Mouse (Mus musculus) spleen, postnatal 4 days (tissue): ENCODE results near the gene Klhdc7b.

ENCODE experiments used
- DNase-seq, 2 experiments: peaks; one replicate each; pipeline ENCODE4 v3.0.0; 2022; ENCODE audit warnings: low spot score in 2 of 2

The Klhdc7b gene

DNA sequence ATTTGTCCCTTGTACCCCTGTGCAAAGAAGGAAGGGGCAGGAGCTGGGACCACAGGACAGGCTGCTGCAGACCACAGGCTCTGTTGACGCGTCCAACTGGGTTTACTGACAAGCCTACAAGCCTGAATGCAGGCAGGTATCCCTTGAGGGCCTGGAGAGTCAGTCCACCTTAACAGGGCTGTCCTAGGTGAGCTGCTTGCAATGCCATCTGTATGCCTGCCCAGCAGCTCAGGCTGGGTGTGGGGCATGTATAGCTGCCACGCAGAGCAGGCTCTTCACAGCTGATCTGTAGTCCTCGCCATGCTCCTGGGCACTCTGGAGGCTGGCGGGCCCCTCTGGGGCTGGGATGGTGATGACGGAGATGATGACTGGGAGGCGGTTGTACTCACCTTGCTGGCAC is at the start of gene Klhdc7b:
Gene Klhdc7b (plus strand): TSS at position 301 of the 400 bp plus-strand sequence.
- no peak for DNase-seq

DNA sequence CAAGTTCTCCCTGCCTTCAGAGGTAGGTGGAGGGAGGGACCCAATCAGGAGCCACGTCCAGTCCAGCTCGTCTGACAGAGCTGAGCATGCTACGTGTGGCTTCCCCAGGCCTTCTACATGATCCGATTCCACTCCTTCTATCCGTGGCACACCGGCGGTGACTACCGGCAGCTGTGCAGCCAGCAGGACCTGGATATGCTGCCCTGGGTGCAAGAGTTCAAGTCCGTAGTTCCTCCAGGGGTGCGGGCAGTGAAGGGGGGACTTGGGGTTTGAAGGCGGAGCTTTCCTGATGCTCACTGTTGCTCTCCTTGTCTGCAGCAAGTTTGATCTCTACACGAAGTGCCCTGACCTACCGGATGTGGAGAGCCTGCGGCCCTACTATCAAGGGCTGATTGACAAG is 48.3 kb upstream of the Klhdc7b start:
- DNase-seq: no peak

- no peak for DNase-seq
Measured at GRCm38 (mm10) chr15:89339696-89340095, 45.0 kb upstream of the Klhdc7b start.

DNA sequence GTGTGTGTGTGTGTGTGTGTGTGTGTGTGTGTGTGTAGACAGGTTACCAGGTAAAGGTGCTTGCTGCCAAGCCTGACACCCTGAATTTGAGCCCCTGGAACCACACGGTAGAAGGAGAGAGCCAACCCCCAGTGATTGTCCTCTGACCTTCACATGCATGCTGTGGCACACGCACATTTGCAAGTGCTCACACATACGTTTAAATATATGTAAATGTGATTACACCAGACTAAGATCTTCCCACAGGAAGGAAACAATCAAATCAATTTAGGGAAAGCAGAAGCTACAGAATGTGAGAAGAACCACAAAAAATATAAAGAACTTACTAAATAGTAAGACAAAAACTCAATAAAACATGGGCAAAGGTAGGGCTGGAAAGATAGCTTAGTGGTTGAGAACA is 44.6 kb upstream of the Klhdc7b start:
- DNase-seq: no peak

- no peak for DNase-seq
Measured at GRCm38 (mm10) chr15:89341678-89342077, 43.0 kb upstream of the Klhdc7b start.

DNA sequence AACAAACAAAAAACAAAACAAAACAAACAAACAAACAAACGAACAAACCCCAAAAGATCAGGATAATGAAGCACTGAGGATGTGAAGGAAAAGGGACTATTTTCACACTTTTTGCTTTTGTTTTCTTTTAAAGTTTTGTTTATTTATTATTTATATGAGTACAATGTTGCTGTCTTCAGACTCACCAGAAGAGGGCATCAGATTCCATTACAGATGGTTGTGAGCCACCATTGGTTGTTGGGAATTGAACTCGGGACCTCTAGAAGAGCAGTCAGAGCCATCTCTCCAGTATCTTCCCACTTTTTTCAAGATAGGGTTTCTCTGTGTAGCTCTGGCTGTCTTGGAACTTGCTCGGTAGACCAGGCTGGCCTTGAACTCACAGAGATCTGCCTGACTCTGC is 41.4 kb upstream of the Klhdc7b start:
- DNase-seq: no peak

- DNase-seq: no peak
Measured at GRCm38 (mm10) chr15:89350447-89350846, 34.3 kb upstream of the Klhdc7b start.

DNA sequence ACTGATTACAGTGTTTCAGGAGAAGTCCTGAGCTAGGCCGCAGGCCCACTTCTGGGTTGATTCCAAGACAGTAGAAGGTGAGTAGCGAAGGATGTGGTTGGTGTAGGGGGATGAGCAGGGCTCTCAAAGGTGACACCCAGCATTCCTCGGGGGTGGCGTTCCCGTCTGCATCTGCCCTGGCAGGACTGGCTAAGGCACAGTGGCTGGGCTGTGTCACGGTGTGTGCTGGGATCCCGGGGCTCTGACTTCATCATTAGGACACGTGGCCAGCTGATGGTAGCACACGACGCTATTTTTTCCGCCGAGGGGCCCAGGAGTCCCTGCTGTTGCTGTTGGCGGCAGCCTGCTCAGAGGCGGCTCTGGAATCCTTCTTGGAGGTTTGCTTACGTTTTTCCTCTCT is 33.4 kb upstream of the Klhdc7b start:
- DNase-seq: no peak

DNA sequence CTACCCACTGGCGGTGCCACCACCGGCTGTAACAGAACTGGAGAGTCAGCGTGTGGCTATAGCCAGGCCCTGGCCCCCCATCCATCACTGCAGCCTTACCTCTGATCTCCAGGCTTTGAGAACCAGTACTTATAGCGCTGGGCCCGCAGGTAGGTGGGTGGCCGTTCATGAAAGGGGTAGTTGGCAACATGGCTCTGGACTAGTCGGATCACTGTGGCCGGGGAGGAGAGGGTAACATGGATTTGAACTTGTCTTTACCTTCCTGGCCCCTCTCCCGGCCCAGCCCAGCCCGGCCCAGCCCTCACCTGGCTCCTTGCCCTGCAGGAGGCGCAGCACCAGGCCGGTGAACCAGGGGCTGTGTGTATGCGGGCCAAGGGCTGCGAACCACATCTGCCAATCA is 32.7 kb upstream of the Klhdc7b start:
- no peak for DNase-seq

DNA sequence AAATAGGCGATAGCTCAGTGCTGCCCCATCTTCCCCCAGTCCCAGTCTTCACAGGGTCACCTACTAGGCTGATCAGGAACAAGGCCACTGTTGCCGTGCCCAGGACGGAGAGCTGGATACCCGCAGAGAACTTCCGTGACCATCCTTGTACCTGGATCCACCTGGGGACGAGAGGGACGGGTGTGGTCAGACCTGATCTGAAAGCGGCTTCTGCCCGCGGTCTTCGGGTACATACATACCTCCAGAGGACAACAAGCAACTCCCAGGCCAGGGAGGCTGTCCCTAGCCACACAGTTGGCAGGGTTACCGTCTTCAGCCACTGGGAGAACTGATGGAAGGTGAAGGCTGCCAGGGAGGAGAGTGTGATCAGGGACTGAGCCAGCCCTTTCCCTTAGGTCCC is 31.9 kb upstream of the Klhdc7b start:
- DNase-seq: no peak

- no peak for DNase-seq
Measured at GRCm38 (mm10) chr15:89353837-89354236, 30.9 kb upstream of the Klhdc7b start.

GRCm38 (mm10) chr15:89354455-89354854 is 30.3 kb upstream of the Klhdc7b start:
- peak in 1 of 2 experiments; percentile 18 for DNase-seq

GRCm38 (mm10) chr15:89355241-89356187 is 29.2 kb upstream of the Klhdc7b start, which contains the start of the genes Lmf2 and Ncaph2:
TSS of gene Lmf2 (minus strand) at chr15:89355659.
TSS of gene Ncaph2 (plus strand) at chr15:89355719.
- DNase-seq: peak; percentile 96 to 99

- DNase-seq: peak; percentile 82 to 87
Measured at GRCm38 (mm10) chr15:89356372-89356771, 28.3 kb upstream of the Klhdc7b start.

GRCm38 (mm10) chr15:89358784-89359183 is 25.9 kb upstream of the Klhdc7b start:
- no peak for DNase-seq

DNA sequence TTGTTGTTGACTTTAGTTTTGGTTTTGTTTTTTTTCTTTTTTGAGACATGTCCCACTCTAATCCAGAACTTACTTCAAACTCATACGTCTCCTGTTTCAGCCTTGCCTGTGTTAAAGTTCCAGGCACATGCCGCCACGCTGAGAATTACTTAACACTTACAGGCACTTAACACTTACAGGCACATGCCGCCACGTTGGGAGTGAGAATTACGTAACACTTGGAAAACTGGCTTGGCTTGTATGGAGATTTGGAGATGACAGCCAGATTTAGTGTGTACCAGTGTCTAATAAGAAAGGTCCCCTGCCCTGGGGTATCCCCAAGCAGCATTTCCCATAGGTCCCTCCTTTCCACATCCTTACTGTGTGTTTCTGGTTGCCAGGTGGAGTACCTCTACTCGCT is 21.7 kb upstream of the Klhdc7b start:
- no peak for DNase-seq

DNA sequence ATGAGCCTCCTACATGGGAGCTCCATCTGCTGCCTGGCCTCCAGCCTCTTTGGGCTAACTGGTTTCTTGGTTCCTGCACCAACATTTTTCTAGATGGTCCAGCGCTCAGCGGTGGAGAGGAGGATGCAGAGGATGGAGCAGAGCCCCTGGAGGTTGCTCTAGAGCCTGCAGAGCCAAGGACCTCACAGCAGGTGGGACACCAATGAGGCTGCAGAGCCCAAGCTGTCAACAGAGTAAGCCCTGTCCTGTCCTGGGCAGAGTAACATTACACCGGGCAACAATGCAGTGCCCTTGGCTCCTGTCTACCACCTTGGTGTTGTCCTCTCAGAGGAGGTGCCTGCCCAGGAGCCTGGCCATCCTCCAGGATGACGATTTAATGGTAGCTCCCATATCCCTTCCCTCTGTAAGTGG is 19.6 kb upstream of the Klhdc7b start:
- DNase-seq: no peak

DNA sequence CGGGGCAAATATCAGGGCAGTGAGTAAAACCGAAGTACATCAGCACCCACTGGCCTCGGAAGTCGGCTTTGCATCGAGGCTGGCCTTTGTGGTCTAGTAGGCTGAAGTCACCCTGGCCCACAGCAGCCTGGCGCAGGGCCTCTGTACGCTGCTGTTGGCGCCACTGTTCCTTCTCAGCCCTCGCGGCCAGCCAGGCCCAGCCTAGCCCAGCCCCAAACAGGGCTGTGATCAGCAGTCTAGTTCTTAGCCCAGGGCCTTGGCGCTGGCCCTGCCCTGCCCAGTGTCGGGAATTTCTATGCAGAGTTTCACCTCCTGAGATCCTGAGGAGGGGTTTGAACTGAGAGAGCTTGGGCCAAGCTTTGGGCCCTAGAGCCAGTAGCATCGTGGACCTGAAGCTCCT is 12.6 kb upstream of the Klhdc7b start:
- peak in 1 of 2 experiments; percentile 63 for DNase-seq

- peak in 1 of 2 experiments; percentile 60 for DNase-seq
Measured at GRCm38 (mm10) chr15:89372536-89372935, 12.2 kb upstream of the Klhdc7b start.

- DNase-seq: peak; percentile 88 to 95
Measured at GRCm38 (mm10) chr15:89373027-89373761, 11.5 kb upstream of the Klhdc7b start.

DNA sequence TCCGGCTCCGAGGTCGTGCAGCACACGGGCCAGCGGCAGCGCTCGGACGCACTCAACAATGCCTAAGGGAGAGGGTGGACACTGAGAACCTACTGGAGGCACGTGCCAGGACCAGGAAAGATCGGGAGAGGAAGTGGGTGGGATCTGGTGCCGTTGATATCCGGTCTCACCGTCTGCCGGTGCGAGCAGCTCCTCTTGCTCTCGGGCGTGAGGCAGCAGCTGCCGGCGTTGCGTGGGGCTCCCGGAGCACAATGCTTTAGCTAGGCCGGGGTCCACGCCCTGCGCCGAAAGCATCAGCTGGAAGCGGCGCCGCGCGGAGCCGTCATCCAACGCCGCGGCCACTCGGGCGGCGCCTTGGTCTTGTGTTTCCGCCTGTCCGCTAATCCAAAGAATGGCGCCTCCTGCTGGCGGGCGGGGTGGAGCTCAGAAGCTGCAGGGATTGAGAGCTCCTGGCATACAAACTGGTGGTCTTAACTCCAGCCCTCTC is 10.9 kb upstream of the Klhdc7b start, which contains the start of gene Sco2:
Gene Sco2 (minus strand): TSS at position 85 of the 487 bp plus-strand sequence.
- DNase-seq: peak; percentile 93 to 99

- peak in 1 of 2 experiments; percentile 57 for DNase-seq
Measured at GRCm38 (mm10) chr15:89374340-89374739, 10.4 kb upstream of the Klhdc7b start.
